Mouse (Mus musculus) adrenal gland, adult 18-20 months (tissue): ENCODE data around the gene Carm1. TPM values are rescaled to one million over a fixed set of nuclear protein-coding genes. Genes with fewer than 3 reads are reported as not detected.
"Not testable (repeated sequence)": the region's sequence is repeated elsewhere in the genome, so short reads cannot be mapped to it uniquely, and the experiment has no call there.

ENCODE experiments used
- DNase-seq, 2 experiments: peaks; one replicate each; pipeline ENCODE4 v3.0.0; 2021 to 2022; ENCODE audit warnings: low spot score in 2 of 2
- long read RNA-seq, 2 experiments: library from polyadenylated mRNA; stranded (forward); transcript quantifications; one replicate each; pipeline ENCODE4 v2.0.0; 2021
- total RNA-seq, 2 experiments: library from RNA; stranded (reverse); gene quantifications; 1 replicate in 1 of 2; 2 replicates in 1 of 2; pipeline ENCODE4 v1.2.3; 2021

The Carm1 gene
- total RNA-seq: 10 to 100 TPM; 40.4 to 43.3 TPM
- long read RNA-seq, experiment 1, transcript Carm1-201 (16 exons, 3,220 nt): major isoform, 36 of 65 reads
- long read RNA-seq, experiment 1, transcript Carm1-203 (15 exons, 3,152 nt): minor isoform, 15 of 65 reads
- long read RNA-seq, experiment 1, partial matches to known transcripts: 0 of 65 reads
- long read RNA-seq, experiment 1, other reads (novel, unspliced or antisense): 8 of 65 reads
- long read RNA-seq, experiment 2, partial matches to known transcripts: 3 of 14 reads
- long read RNA-seq, experiment 2, other reads (novel, unspliced or antisense): 6 of 14 reads

DNA sequence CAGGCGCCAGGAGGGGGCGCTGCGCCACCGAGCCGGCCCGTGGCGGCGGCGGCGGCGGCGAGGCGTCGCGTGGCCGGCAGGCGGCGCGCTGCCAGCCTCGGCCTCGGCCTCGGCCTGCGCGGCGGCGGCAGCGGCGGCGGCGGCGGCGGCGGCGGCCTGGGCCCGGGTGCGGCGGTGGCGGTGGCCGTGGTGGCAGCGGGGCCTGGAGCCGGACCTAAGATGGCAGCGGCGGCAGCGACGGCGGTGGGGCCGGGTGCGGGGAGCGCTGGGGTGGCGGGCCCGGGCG is at the start of gene Carm1:
TSS of gene Carm1 (plus strand) at position 106 of the 286 bp plus-strand sequence.
- peak in 1 of 2 experiments; percentile 66 for DNase-seq

DNA sequence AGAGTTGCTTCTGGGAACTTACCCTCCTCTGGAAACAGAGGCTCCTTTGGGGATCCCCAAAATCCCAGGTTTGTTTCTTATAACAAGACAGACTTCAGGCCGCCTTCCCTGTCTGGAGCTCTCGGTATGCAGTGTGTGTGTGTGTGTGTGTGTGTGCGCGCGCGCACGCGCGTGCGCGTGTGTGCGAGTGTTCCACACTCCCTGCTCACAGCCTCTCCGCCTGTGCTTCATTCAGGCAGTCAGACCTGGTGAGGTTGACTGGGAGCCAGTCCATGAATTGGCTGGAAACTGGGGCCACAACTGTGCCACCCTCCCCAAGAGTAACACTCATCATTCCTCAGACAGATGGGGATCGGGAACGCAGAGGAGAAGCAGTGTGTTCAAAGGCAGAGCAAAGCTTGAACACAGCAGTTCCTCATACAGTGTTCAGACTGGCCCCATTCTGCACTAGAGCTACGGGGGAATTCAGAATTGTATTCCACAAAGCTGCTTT is 49.6 kb upstream of the Carm1 start:
- no peak for DNase-seq

DNA sequence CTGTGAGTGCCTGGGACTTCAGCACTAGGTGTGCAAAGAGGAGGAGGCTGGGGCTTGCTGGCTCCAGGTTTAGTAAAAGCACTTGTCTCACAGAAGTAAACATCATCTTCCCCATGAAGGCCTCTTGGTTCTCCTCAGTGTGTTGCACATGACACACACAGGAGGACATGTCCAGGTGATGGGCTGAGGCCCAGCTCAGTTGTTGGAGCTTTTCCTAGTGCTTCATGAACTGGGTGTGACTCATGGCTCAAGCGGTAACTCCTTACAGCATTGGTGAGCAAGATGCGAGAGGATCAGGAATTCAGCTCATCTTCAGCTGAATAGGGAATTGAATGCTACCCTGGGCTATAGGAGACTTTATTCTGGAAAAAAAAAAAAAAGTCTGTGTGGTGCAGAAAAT is 49.0 kb upstream of the Carm1 start:
- no peak for DNase-seq

DNA sequence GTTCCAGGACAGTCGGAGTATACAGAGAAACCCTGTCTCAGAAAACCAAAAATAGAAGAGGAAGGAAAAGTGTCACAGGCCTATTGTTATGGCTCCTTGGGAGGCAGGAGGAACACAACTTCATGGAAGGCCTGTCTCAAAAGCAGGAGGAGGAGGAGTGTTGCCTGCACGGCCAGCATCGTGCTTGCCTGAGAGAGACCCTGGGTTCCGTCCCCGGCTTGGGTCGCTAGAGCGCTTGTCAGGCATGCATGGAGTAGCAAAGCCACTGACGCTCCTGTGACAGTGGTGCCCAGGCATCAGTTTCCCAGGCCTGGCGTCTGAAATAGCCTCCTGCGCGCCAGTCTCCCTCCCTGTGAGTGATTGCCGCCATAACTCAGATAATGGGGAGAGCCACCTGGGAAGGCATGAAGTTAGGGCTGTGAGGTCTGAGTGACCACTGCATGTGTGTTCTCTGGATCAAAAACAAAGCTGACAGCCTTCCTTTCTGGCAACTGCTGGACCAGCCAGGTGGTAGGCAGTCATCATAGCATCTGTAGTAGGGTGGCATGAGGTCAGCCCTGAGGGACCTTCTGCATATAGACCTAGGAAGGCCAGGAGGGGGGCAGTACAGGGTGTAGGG is 48.3 kb upstream of the Carm1 start:
- DNase-seq: no peak

GRCm38 (mm10) chr9:21503352-21503751 is 43.3 kb upstream of the Carm1 start:
- DNase-seq: no peak

GRCm38 (mm10) chr9:21505767-21506166 is 40.9 kb upstream of the Carm1 start:
- DNase-seq: no peak

DNA sequence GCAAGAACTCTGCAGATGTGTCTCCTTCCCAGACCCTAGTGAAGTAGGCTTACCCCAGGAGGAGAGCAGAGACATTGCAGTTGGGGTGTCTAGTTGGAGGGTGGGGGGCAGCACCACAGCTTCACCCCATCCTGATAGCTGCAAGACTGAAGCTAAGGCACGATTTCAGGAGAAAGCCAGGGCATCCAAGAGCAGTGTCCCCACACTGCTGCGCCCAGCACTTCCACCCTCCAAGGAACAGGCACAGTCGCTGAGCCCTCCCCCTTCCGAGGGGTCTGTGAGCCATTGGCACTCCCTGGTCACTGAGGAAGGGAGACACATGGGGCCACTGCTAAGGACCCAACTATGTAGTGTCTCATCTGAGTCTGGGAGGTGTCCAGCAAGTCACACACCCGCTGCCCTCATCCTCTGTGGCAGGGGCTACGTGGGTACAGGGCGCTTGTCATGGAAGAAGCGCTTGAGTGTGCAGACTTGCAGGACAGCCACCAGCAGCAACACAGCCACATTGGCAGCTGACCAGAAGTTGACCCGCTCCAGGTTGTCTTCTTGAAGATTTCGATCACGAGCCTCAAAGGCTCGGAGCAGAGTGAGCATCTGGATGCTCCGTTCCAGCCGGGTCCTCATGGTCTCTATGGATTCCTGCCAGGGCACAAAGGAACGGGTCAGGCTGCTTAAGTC is 38.8 kb upstream of the Carm1 start:
- DNase-seq: no peak

DNA sequence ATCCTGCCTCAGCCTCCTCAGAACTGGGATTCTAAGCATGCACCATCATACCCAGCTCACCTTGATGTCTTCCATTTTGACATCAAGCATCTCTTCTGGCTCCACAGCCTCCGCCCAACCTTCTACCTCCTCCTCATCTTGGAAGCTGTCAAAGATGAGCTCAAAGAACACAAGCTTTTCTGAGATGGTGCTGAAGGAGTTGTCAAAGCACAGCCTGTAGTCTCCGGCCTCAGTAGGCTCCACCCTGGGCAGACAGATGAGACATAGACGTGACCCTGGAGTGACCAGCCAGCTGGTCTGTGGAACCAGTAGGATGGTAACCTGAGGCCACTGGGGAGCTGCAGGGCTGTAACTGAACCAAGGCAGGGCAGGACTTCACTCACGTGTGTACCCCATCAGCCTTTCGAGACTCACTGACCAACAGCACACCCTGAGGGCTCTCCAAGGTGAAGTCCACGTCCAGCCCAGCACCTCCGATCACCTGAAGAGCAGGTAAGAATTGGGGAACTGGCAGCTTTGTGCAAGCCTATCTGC is 37.8 kb upstream of the Carm1 start:
- no peak for DNase-seq

DNA sequence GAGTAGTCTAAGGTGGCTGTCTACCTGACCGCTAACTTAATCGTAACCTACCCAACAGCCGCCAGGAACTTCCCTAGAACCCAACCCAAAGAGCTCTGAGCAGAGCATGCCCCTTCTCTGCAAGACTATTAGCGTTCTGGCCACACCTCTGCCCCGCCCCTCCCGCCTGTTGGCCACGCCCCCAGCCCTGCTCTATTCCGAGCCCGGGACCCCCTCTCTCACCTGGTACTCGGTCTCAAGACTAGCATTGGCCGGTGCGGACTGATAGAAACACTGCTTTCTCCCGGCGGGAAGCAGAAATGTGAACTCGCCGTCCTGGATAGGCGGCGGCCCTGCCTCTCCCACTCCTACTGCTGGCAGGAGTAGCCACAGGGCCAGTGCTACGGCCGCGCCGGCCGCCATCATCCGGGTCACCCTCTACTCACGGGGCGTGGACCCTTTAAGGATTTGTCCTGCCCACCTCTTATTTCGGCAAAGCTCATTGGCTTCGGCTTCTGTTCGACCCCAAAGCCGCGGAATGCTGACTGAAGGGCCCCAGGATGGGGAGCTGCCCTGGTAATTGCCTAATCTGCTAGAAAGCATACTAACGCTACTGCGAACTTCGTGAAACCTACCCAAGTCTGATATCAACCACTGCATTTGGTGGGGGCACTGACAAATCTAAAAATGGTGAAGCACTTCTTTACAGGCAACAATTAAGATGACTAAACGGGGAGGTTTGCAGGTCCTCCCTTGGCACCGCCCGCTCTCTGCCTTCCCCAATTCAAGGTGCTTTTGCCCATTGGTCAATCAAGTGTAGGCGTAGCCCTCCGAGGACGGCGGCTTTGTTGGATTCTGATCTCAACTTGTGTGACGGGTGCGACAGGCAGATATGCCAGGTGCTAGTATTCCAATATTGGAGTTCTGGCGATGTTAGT is 36.7 kb upstream of the Carm1 start, which contains the start of gene Tmed1:
TSS of gene Tmed1 (minus strand) at position 481 of the 917 bp plus-strand sequence.
- DNase-seq: peak; percentile 93 to 94

- no peak for DNase-seq
Observed at GRCm38 (mm10) chr9:21510689-21511015, 36.0 kb upstream of the Carm1 start.

GRCm38 (mm10) chr9:21511052-21511451 is 35.6 kb upstream of the Carm1 start:
- no peak for DNase-seq

DNA sequence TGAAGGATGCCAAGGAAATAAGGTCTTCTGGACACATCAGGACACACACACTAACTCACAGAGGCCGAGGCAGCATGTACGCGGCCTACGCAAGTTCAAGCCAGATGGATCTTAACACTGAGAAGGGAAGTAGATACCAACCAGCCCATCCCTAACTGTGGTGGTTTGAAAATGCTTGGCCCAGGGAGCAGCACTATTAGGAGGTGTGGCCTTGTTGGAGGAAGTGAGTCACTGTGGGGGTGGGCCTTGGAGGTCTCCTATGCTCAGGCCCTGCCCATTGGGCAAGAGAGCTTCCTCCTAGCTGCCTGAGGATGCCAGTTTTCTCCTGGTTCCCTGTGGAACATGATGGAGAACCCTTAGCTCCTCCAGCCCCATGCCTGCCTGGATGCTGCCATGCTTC is 33.2 kb upstream of the Carm1 start:
- no peak for DNase-seq

DNA sequence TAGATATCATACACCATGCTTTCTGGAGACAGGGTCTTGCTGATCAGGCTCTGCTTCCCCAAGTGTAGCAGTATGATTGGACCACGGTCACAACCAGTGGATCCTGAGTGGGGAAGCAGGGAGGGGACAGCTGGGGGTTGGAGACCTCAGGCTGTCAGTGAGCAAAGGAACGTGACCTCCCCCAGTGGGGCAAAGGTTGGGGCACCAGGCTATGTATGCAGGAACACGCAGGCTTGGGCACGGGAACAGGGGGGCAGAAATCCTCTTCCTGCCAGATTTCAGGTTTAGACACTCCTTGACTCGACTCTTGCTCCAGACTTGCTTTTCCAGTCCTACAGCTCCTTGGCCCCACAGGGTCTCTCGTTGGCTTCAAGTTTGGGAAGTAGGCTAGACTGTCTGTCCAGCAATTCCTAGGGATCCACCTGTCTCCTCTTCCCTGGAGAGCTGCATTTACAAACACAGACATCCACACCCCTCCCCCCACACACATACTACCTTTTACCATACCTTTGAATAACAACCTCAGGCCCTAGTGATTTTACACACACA is 28.7 kb upstream of the Carm1 start:
- no peak for DNase-seq

GRCm38 (mm10) chr9:21518690-21519089 is 28.0 kb upstream of the Carm1 start:
- DNase-seq: not testable (repeated sequence)

GRCm38 (mm10) chr9:21525142-21525936 is 21.4 kb upstream of the Carm1 start:
- no peak for DNase-seq

DNA sequence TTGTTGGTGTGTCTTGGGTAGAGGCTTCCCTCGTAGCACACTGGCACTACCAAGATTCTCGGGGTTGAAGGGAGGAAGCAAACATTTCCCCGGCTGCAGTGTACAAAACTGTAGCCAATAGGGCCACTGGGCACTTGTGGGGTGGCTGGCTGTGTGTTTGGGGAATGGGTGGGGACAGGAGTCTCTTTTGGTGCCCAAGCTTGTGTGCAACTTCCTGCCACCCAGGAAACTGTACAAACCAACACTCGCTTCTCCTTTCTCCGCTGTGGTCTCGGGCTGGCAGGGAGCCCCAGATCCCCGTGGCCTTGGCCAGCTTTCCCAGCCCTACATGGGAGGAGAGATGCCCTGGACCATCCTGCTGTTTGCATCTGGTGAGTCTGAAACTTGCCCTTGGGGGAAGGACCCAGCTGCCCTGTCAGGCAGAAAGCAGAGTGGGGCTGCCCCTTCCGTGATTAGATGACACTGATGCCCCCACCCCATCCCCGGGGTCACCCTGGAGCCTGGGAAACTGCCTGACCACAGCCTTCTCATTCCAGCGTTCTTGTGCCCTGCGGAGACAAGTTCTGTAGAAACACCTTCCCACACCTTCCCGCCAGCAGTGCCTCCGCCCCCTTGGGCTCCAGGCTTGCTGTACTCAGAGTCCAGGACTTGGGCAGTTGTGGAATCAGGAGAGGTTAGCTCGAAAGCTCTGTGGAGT is 20.6 kb upstream of the Carm1 start, which contains the start of gene AB124611:
TSS of gene AB124611 (plus strand) at position 240 of the 697 bp plus-strand sequence.
- no peak for DNase-seq

DNA sequence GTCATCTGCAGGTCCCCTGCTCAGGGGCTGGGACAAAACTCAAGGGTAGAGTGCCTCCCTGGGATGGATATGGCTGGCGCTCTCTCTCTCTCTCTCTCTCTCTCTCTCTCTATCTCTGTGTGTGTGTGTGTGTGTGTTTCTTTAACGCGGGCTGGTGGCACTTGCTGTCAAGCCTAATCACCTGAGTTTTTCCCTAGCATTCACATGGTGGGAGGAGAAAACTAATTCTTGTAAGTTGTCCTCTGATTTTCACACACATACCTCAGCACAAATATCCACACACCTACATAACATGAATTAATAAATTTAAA is 20.1 kb upstream of the Carm1 start:
- DNase-seq: no peak

DNA sequence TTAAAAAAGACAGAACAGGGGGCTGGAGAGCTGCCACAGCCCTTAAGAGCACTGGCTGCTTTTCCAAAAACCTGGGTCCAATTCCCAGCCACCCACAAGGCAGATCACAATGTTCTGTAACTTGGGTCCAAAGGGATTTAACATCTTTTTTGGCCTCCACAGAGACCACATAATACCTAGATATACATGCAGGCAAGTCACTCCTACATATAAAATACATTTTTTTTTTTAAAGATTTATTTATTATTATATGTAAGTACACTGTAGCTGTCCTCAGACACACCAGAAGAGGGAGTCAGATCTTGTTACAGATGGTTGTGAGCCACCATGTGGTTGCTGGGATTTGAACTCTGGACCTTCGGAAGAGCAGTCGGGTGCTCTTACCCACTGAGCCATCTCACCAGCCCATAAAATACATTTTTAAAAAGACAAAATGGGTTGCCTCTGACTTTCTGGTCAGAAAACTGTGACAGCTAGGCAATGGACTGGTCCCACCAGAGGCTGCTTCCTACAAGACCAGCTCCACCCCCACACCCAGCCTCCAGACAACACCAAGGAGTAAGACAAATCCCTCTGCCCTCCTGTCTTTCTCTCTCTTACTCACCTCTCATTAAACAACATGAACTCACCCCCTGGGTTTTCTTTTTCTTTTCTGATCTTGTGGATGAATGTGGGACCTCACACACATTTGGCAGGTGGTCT is 19.4 kb upstream of the Carm1 start:
- DNase-seq: no peak

DNA sequence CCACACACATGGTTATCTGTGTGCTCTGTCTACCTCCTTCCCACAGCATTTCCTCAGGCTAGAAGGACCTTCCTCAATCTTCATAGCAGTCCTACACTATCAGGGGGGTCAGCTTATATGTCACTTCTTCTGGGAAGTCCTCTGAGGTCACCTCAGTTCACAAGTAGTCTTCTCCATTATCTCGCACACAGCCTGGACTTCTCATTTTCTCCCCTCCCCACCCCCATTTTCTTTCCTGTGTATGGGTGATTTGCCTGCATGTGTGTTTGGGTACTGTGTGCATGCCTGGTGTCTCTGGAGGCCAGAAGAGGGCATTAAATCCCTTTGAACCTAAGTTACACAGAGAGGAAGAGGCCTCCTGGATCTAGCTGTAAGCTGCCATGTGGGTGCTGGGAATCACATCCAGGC is 18.8 kb upstream of the Carm1 start:
- no peak for DNase-seq
